Mouse (Mus musculus): ENCODE results near the gene Trmt2a. TPM values are rescaled to one million over a fixed set of nuclear protein-coding genes. Genes with fewer than 3 reads are reported as not detected.

Gene Trmt2a
- total RNA-seq, 2 experiments from 2014 or later: 51.1 to 54.9 TPM

- Histone ChIP-seq H3K4me3 (no peak overlapping the region), H3K27ac (no peak overlapping the region)
- DNase-seq (ENCODE audit: low spot score in 2 of 2): no peak
- no peak for TF ChIP-seq CTCF (conservative IDR thresholded peaks at IDR 0.05)
These were observed 28.5 kb upstream of the Trmt2a start for GRCm38 (mm10) chr16:18220001-18220400.

- Histone ChIP-seq H3K27ac (no peak overlapping the region), H3K4me3 (no peak overlapping the region)
- DNase-seq (ENCODE audit: low spot score in 2 of 2): no peak
- TF ChIP-seq CTCF (conservative IDR thresholded peaks at IDR 0.05): no peak
These were observed 27.5 kb upstream of the Trmt2a start for GRCm38 (mm10) chr16:18220856-18221542.

GRCm38 (mm10) chr16:18221543-18221898 lies 27.0 kb upstream of the Trmt2a start:
- DNase-seq (ENCODE audit: low spot score in 2 of 2): no peak
- no peak overlapping the region for H3K4me3 ChIP-seq
- no peak overlapping the region for H3K27ac ChIP-seq
- TF ChIP-seq CTCF (conservative IDR thresholded peaks at IDR 0.05): peak; percentile 60

GRCm38 (mm10) chr16:18222188-18222587 lies 26.3 kb upstream of the Trmt2a start:
- no peak overlapping the region for H3K4me3 ChIP-seq
- H3K27ac ChIP-seq: no peak overlapping the region
- DNase-seq (ENCODE audit: low spot score in 2 of 2): no peak
- TF ChIP-seq CTCF (conservative IDR thresholded peaks at IDR 0.05): no peak

GRCm38 (mm10) chr16:18227187-18227586 lies 21.3 kb upstream of the Trmt2a start:
- Histone ChIP-seq H3K4me3 (no peak overlapping the region), H3K27ac (no peak overlapping the region; the same call in 1 of the 2 replicates)
- no peak for TF ChIP-seq CTCF (conservative IDR thresholded peaks at IDR 0.05)
- DNase-seq (ENCODE audit: low spot score in 2 of 2): no peak

GRCm38 (mm10) chr16:18227897-18228422 lies 20.5 kb upstream of the Trmt2a start:
- TF ChIP-seq CTCF (conservative IDR thresholded peaks at IDR 0.05): no peak
- DNase-seq (ENCODE audit: low spot score in 2 of 2): no peak
- no peak overlapping the region for H3K4me3 ChIP-seq
- H3K27ac ChIP-seq: no peak overlapping the region; the same call in 1 of the 2 replicates

- TF ChIP-seq CTCF (conservative IDR thresholded peaks at IDR 0.05): no peak
- Histone ChIP-seq H3K27ac (peak overlapping the region; percentile 91), H3K4me3 (no peak overlapping the region; the same call in 1 of the 2 replicates)
- DNase-seq (ENCODE audit: low spot score in 2 of 2): no peak
These were observed 19.6 kb upstream of the Trmt2a start for GRCm38 (mm10) chr16:18228856-18229255.

GRCm38 (mm10) chr16:18229622-18230021 lies 18.9 kb upstream of the Trmt2a start:
- no peak for TF ChIP-seq CTCF (conservative IDR thresholded peaks at IDR 0.05)
- Histone ChIP-seq H3K4me3 (peak overlapping the region; percentile 35), H3K27ac (peak overlapping the region; percentile 91)
- DNase-seq (ENCODE audit: low spot score in 2 of 2): peak; percentile 82 to 91

- Histone ChIP-seq H3K4me3 (peak overlapping the region; percentile 35; the same call in 1 of the 2 replicates), H3K27ac (peak overlapping the region; percentile 91)
- TF ChIP-seq CTCF (conservative IDR thresholded peaks at IDR 0.05): no peak
- DNase-seq (ENCODE audit: low spot score in 2 of 2): no peak
These were observed 17.9 kb upstream of the Trmt2a start for GRCm38 (mm10) chr16:18230617-18231016.

- no peak for TF ChIP-seq CTCF (conservative IDR thresholded peaks at IDR 0.05)
- Histone ChIP-seq H3K27ac (peak overlapping the region; percentile 91), H3K4me3 (no peak overlapping the region)
- DNase-seq (ENCODE audit: low spot score in 2 of 2): no peak
These were observed 17.4 kb upstream of the Trmt2a start for GRCm38 (mm10) chr16:18231047-18231446.

- Histone ChIP-seq H3K27ac (peak overlapping the region; percentile 91), H3K4me3 (no peak overlapping the region)
- TF ChIP-seq CTCF (conservative IDR thresholded peaks at IDR 0.05): no peak
- DNase-seq (ENCODE audit: low spot score in 2 of 2): no peak
These were observed 17.0 kb upstream of the Trmt2a start for GRCm38 (mm10) chr16:18231451-18231850.

- Histone ChIP-seq H3K4me3 (peak overlapping the region; percentile 89), H3K27ac (peak overlapping the region; percentile 98)
- DNase-seq (ENCODE audit: low spot score in 2 of 2): no peak
- TF ChIP-seq CTCF (conservative IDR thresholded peaks at IDR 0.05): no peak
These were observed 15.0 kb upstream of the Trmt2a start for GRCm38 (mm10) chr16:18233451-18233850.

- Histone ChIP-seq H3K27ac (peak overlapping the region; percentile 98), H3K4me3 (peak overlapping the region; percentile 89)
- DNase-seq (ENCODE audit: low spot score in 2 of 2): no peak
- TF ChIP-seq CTCF (conservative IDR thresholded peaks at IDR 0.05): no peak
These were observed 14.4 kb upstream of the Trmt2a start for GRCm38 (mm10) chr16:18233919-18234670.

All from layer of hippocampus, adult 2 months (tissue).